Mouse (Mus musculus): ENCODE measurements around the gene P2rx5. TPM values are rescaled to one million over a fixed set of nuclear protein-coding genes. Genes with fewer than 3 reads are reported as not detected.

Gene P2rx5
- polyA plus RNA-seq, 1 experiment = 8.7 TPM

GRCm38 (mm10) chr11:73185872-73186615 is 25.8 kb downstream of the P2rx5 start:
- no peak for DNase-seq
- TF ChIP-seq CTCF (conservative IDR thresholded peaks at IDR 0.05; ENCODE audit: insufficient read depth, insufficient read length, low read depth, low read length) (no peak), POLR2A (IDR thresholded peaks at IDR 0.05; ENCODE audit: low read depth, low read length) (no peak)
- no peak overlapping the region for H3K27ac ChIP-seq (ENCODE audit: insufficient read depth, low read depth, low read length)
- 0 out of 2 replicates have a peak, but pooled peaks cover 3% of the 10 kb centered on the region for H3K4me1 ChIP-seq (ENCODE audit: control insufficient read depth, insufficient read depth, low read length)
- no peak overlapping the region for H3K4me3 ChIP-seq (ENCODE audit: insufficient read depth, low read depth, low read length)
- WGBS = 90% methylated on average over 10 of the region's 10 CpGs
- H3K36me3 ChIP-seq (ENCODE audit: control insufficient read depth, insufficient read depth, low read length) = peaks cover 2% of the 10 kb centered on the region; the same call in 1 of the 2 replicates
- no peaks in the 10 kb centered on the region for H3K27me3 ChIP-seq (replicated peaks; ENCODE audit: control insufficient read depth, insufficient read depth, low read length)

- H3K27me3 ChIP-seq (replicated peaks; ENCODE audit: control insufficient read depth, insufficient read depth, low read length) = no peaks in the 10 kb centered on the region
- H3K36me3 ChIP-seq (ENCODE audit: control insufficient read depth, insufficient read depth, low read length) = peaks cover 2% of the 10 kb centered on the region; the same call in 1 of the 2 replicates
- TF ChIP-seq POLR2A (IDR thresholded peaks at IDR 0.05; ENCODE audit: low read depth, low read length) (no peak), CTCF (conservative IDR thresholded peaks at IDR 0.05; ENCODE audit: insufficient read depth, insufficient read length, low read depth, low read length) (no peak)
- DNase-seq = peak; percentile 57
- no peak overlapping the region for H3K27ac ChIP-seq (ENCODE audit: insufficient read depth, low read depth, low read length)
- WGBS = 69% methylated on average over 6 of the region's 6 CpGs
- 0 out of 2 replicates have a peak, but pooled peaks cover 3% of the 10 kb centered on the region for H3K4me1 ChIP-seq (ENCODE audit: control insufficient read depth, insufficient read depth, low read length)
- H3K4me3 ChIP-seq (ENCODE audit: insufficient read depth, low read depth, low read length) = no peak overlapping the region
Measured at GRCm38 (mm10) chr11:73187231-73187630, 27.0 kb downstream of the P2rx5 start.

- Histone ChIP-seq H3K27ac (ENCODE audit: insufficient read depth, low read depth, low read length) (no peak overlapping the region), H3K36me3 (ENCODE audit: control insufficient read depth, insufficient read depth, low read length) (no peaks in the 10 kb centered on the region; the same call in 1 of the 2 replicates), H3K27me3 (replicated peaks; ENCODE audit: control insufficient read depth, insufficient read depth, low read length) (no peaks in the 10 kb centered on the region), H3K4me1 (ENCODE audit: control insufficient read depth, insufficient read depth, low read length) (no peaks in the 10 kb centered on the region), H3K4me3 (ENCODE audit: insufficient read depth, low read depth, low read length) (no peak overlapping the region)
- 60% methylated on average over 6 of the region's 6 CpGs for WGBS
- no peak for DNase-seq
- TF ChIP-seq CTCF (conservative IDR thresholded peaks at IDR 0.05; ENCODE audit: insufficient read depth, insufficient read length, low read depth, low read length) = no peak
- TF ChIP-seq POLR2A (IDR thresholded peaks at IDR 0.05; ENCODE audit: low read depth, low read length) = no peak
Measured at GRCm38 (mm10) chr11:73193047-73193446, 32.8 kb downstream of the P2rx5 start.

- H3K4me3 ChIP-seq (ENCODE audit: insufficient read depth, low read depth, low read length) = no peak overlapping the region
- DNase-seq = no peak
- 73% methylated on average over 2 of the region's 2 CpGs for WGBS
- H3K27me3 ChIP-seq (replicated peaks; ENCODE audit: control insufficient read depth, insufficient read depth, low read length) = no peaks in the 10 kb centered on the region
- no peaks in the 10 kb centered on the region for H3K4me1 ChIP-seq (ENCODE audit: control insufficient read depth, insufficient read depth, low read length)
- H3K36me3 ChIP-seq (ENCODE audit: control insufficient read depth, insufficient read depth, low read length) = no peaks in the 10 kb centered on the region; the same call in 1 of the 2 replicates
- no peak for TF ChIP-seq CTCF (conservative IDR thresholded peaks at IDR 0.05; ENCODE audit: insufficient read depth, insufficient read length, low read depth, low read length)
- TF ChIP-seq POLR2A (IDR thresholded peaks at IDR 0.05; ENCODE audit: low read depth, low read length) = no peak
- no peak overlapping the region for H3K27ac ChIP-seq (ENCODE audit: insufficient read depth, low read depth, low read length)
Measured at GRCm38 (mm10) chr11:73194444-73194843, 34.2 kb downstream of the P2rx5 start.

GRCm38 (mm10) chr11:73198190-73198589 is 38.0 kb downstream of the P2rx5 start:
- Histone ChIP-seq H3K4me1 (ENCODE audit: control insufficient read depth, insufficient read depth, low read length) (peaks cover 8% of the 10 kb centered on the region; the same call in 1 of the 2 replicates), H3K27ac (ENCODE audit: insufficient read depth, low read depth, low read length) (no peak overlapping the region), H3K4me3 (ENCODE audit: insufficient read depth, low read depth, low read length) (peak overlapping the region; percentile 72), H3K27me3 (replicated peaks; ENCODE audit: control insufficient read depth, insufficient read depth, low read length) (no peaks in the 10 kb centered on the region), H3K36me3 (ENCODE audit: control insufficient read depth, insufficient read depth, low read length) (no peaks in the 10 kb centered on the region)
- no peak for DNase-seq
- WGBS = 11% methylated on average over 1 of the region's 1 CpGs
- TF ChIP-seq CTCF (conservative IDR thresholded peaks at IDR 0.05; ENCODE audit: insufficient read depth, insufficient read length, low read depth, low read length) (no peak), POLR2A (IDR thresholded peaks at IDR 0.05; ENCODE audit: low read depth, low read length) (no peak)

- H3K27ac ChIP-seq (ENCODE audit: insufficient read depth, low read depth, low read length) = peak within 1 kb of the TSS; percentile 83
- peaks cover 8% of the 10 kb centered on the region; the same call in 1 of the 2 replicates for H3K4me1 ChIP-seq (ENCODE audit: control insufficient read depth, insufficient read depth, low read length)
- H3K4me3 ChIP-seq (ENCODE audit: insufficient read depth, low read depth, low read length) = peak within 1 kb of the TSS; percentile 85
- under 1% methylated on average over 22 of the region's 22 CpGs for WGBS
- DNase-seq = peak; percentile 95
- no peaks in the 10 kb centered on the region for H3K36me3 ChIP-seq (ENCODE audit: control insufficient read depth, insufficient read depth, low read length)
- no peaks in the 10 kb centered on the region for H3K27me3 ChIP-seq (replicated peaks; ENCODE audit: control insufficient read depth, insufficient read depth, low read length)
- no peak for TF ChIP-seq CTCF (conservative IDR thresholded peaks at IDR 0.05; ENCODE audit: insufficient read depth, insufficient read length, low read depth, low read length)
- no peak for TF ChIP-seq POLR2A (IDR thresholded peaks at IDR 0.05; ENCODE audit: low read depth, low read length)
Measured at GRCm38 (mm10) chr11:73198603-73199229, 38.5 kb downstream of the P2rx5 start, which contains the start of gene Ctns. TSS of gene Ctns (minus strand) at chr11:73199042.

DNA sequence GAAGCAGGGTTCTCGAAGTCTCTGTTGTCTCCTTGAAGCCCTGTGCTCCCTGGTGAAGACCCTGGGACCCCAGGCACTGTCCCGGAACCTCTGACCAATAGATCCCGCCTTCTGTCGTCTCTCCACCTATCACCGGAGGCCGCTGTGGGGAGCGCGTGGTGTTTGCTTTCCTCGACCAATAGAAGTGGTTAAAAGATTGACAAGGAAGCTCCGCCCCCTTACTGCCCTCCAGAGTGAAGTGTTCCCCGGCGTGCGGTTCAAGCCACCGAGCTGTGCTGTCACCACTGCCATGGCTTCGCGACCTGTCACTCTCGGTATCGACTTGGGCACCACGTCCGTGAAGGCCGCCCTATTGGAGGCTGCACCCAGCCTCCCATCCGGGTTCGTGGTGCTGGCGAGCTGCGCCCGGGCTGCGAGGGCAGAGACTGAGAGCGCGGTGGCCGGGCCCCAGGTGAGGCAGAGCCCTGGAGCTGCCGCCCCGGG is 39.0 kb downstream of the P2rx5 start, which contains the start of gene Shpk:
Gene Shpk (plus strand): TSS at position 231 of the 483 bp plus-strand sequence.
- under 1% methylated on average over 32 of the region's 32 CpGs for WGBS
- H3K4me3 ChIP-seq (ENCODE audit: insufficient read depth, low read depth, low read length) = peak within 1 kb of the TSS; percentile 85
- no peaks in the 10 kb centered on the region for H3K36me3 ChIP-seq (ENCODE audit: control insufficient read depth, insufficient read depth, low read length)
- H3K4me1 ChIP-seq (ENCODE audit: control insufficient read depth, insufficient read depth, low read length) = peaks cover 8% of the 10 kb centered on the region; the same call in 1 of the 2 replicates
- peak within 1 kb of the TSS; percentile 83 for H3K27ac ChIP-seq (ENCODE audit: insufficient read depth, low read depth, low read length)
- peak; percentile 60 for TF ChIP-seq POLR2A (IDR thresholded peaks at IDR 0.05; ENCODE audit: low read depth, low read length)
- no peak for TF ChIP-seq CTCF (conservative IDR thresholded peaks at IDR 0.05; ENCODE audit: insufficient read depth, insufficient read length, low read depth, low read length)
- H3K27me3 ChIP-seq (replicated peaks; ENCODE audit: control insufficient read depth, insufficient read depth, low read length) = no peaks in the 10 kb centered on the region
- DNase-seq = peak; percentile 98

Data from kidney, adult 2 months (tissue).